Mouse (Mus musculus) CD8-positive naive resting alpha-beta T cell, adult 2 months (primary cell): ENCODE data around the gene D17Wsu92e.

Experiments used
- DNase-seq, 2 experiments: peaks; one replicate each; pipeline ENCODE4 v3.0.0; 2022; ENCODE audit warnings: low read depth in 2 of 2, low spot score in 2 of 2

D17Wsu92e gene

GRCm38 (mm10) chr17:27701856-27702255, 118.6 kb downstream of the D17Wsu92e start:
- no peak for DNase-seq
